Mouse (Mus musculus): Measurements from ENCODE around the gene Cx3cr1.
A peak's percentile ranks its signal among the peaks of the same experiment; 100 is the strongest.

Gene Cx3cr1

DNA sequence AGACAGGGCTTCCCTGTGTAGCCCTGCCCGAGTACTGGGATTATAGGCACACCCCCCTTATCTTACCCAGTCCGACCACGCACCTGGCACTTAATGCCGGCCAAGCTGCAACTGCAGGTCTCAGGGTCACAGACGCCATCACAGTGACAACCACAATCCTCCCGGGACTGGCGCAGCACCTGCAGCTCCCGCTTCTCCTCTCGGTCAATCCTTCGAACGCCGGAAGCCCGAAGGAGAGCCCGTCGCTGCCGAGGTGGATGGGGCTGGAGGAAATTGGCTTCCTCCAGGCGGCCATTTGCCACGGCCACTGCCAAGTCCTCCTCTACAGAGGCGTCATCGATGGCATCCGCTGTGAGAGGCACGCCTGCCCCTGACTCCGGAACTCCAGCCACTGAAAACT lies 96.4 kb downstream of the Cx3cr1 start:
- DNase-seq: no peak

DNA sequence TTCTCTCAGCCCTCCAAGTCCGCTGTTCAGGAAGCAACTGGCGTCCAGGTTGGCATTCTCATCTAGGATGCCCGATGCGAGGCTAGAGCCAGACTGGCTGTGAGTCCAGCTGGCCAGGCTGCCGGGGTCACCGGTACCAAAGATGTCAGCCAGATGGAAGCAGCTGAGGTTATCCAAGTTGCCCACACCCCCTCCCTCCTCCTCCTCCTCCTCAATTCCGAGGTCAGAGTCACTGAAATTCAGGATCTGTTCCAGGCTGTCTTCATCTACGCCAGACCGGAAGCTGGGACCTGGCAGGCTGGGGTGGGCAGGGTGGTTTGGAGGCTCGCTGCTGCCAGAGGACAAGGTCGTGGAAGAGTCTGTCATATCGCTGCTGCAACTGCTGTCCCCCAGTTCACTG lies 97.1 kb downstream of the Cx3cr1 start:
- DNase-seq: no peak

DNA sequence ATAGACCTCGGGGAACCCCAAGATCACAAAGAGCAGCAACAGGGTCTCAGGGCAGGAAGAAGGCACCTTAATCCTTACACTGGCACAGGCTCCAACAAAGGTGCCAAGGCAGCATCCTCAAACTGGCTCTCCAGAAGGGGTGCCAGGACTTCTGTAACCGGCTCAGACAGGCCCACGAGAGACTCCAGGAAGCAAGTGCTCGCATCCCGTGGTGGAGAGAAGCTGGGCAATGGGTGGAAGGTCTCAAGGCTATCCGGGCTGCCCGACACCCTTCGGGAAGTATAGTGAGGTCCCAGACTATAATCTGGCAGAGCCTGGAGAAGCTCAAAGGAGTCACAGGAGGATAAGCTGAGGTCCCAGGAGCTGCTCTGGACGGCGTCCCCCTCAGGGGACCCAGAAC lies 97.5 kb downstream of the Cx3cr1 start:
- no peak for DNase-seq

DNA sequence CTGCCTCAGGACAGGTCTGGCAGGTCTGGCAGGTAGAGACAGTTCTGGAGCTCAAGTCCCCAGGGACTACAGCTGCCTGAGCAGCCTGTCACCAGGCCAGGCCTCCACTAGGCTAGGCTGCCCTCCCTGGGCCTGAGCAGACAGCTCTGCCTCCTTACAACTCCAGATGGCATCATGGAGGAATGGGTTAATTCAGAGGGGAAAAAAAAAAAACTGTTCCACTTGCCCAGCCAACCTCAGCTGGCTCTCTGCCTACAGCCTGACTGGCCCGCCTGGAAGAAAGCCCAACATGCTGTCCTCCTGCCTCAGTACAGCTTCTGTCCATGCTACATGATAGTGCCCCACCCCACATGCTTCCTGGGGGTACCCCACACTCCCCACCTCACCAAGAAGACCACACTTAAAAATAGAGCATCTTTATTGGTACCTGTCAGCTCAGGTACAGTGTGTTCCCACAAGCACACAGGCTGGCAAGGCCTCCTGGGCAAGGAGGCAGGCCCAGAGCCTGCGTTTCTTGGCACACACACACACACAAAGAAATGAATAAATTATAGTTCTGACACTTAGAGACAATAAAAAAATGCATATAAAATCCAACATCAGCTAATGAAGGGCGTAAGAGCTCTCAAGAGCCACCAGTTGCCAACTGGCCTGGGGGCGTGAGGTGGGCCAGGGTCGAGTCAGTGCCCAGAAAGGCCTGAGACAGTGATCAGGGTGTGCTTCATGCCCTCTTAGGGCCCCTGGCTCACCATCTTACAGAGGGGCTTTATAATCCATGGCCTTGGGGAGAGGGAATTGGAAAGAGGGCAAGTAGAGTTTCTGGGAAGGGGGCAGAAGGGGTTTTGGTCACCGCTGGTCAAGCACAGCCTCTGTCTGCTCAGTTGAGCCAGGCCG lies 98.7 kb downstream of the Cx3cr1 start:
- DNase-seq: no peak

DNA sequence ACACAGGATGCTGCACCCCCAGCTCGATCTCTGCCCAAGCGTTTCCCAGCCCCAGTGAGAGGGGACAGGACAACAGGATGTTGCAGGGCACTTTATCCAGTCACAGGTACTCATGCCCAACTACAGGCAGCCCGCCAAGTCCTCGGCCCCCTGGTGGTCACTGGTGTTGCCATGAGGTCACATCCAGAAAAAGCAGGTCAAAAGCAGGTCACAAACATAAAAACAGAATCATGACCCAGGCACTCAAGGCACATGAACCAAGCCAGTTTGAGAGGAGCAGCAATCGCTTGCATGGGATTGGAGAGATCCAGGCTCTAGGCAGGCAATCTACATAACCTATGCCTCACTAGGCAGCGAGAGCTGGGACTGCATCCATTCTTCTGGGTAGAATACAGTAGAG lies 99.5 kb downstream of the Cx3cr1 start:
- DNase-seq: peak; percentile 48

DNA sequence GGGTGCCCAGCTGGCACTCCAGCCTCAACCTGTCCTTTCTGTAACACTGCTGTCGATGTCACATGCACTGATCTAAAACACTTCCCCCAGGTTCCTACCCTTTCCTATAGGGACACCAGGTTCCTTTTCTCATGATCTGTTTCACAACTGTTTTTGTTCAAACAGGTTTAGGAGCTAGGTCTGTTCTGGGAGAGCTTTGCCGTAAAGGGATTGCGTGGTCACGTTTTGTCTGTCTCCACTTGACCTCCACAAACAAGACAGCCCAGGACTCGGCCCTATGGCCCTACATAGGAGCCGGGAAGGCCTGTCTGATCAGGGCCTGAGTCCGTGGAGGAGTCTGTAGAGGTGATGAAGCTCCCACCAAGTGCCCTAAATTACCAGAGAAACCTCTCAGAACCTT lies 99.9 kb downstream of the Cx3cr1 start:
- no peak for DNase-seq

DNA sequence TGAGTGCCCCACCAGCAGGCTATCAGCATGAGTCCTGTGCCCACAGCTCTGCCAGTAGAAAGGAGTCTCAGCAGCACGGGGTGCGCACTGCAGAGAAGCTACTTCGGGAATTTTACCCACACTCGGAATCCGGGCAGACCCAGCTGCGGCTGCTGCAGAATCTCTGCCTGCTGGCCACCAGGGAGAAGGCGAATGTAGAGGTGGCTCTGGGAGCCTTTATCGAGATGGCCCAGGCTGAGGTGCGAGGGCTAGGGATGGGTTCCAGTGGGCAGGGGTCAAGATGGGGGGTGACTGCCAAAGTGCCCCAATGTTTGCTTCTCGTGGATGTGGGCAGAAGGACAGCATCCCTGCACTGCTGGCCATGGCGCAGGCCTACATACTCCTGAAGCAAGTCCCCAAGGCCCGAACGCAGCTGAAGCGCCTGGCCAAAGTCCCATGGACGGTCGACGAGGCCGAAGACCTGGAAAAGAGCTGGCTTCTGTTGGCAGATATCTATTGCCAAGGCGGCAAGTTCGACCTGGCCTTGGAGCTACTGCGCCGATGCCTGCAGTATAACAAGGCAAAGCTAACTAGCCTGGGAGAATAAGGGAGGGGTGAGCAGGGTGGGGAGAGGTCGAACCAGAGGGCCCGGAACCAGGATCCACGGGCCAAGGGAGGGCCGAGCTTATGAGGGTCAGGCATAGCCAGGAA lies 103.3 kb downstream of the Cx3cr1 start:
- no peak for DNase-seq

DNA sequence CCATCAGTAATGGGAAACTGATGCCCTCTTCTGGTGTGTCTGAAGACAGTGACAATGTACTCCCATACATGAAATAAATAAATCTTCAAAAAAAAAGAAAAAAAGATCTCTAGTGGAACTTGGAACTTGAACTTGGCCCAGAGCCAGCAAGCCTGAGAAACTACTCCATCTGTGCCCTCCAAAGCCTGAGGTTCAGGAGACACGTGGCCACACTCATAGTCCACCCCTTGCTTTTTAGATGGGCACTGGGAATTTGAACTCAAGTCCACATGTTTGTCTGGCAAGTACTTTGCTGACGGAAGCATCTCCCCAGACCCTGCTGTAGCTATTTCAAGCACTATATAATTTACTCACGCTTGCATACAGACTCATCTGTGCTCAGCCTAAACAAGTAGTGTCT lies 104.5 kb downstream of the Cx3cr1 start:
- DNase-seq: no peak

DNA sequence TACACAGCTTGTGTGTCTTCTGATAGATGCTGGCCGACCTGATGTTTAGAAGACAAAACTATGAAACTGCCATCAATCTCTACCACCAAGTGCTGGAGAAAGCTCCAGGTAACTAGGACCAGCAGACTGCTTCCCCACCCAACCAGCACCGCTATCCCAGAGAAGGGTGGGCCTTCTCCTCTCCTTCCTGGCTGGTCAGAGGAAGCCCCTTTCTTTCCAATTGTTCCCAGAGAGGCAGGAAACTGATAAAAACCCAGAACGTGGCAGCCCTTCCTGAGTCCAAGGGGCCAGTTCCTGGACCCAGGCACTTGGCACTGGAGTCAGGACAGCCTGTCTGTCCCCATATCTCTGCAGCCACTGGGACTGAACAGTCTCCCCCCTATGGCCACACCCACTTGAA lies 105.5 kb downstream of the Cx3cr1 start:
- no peak for DNase-seq

DNA sequence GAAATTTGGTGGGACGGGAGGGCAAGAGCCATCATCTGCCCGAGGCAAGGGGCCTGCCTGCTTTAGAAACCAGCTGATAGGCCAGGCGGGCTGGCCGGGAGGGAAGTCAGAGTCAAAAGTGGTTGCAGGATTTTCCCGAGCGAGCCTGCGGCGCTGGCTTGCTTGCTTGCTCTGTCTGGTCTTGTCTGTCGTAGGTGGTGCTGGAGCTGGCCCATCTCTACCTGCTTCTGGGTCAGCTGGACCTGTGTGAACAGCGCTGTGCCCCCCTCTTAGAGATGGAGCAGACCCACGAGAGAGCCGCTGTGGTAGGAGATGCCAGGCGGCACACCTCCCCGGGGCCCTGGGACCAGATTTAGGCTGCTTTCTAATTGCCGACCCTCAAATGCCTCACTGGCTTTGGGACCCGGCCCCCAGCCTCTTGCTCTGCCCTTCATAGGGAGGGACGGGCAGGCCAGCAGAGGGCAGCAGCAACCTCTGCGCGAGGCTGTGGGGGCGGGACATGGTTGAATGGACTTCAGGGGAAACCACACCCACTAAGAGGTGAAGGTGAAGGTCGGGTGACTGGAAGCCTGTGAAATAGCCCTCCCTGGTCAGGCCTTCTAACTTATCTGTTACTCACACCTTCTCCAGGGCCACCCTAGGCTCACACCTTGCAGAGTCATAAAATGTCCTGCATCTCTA lies 106.6 kb downstream of the Cx3cr1 start:
- peak; percentile 82 for DNase-seq

DNA sequence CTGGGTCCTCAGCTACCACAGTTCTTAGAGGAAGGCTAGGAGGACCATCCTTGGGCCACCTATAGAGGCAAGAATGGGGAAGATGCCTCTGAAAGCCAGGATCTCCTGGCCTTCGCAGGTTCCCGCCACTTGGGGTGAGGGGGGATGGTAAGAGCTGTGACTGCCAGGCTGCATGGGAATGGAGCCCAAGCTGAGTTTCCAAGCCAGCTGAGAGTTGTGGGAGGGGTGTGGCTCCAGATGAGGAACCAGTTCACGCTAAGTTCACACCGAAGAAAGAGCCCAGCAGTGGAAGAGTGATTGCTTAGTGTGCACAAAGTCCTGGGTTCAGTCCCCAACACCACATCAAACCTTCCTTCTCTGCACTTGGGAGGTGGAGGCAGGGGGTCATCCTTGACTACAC lies 107.5 kb downstream of the Cx3cr1 start:
- no peak for DNase-seq

DNA sequence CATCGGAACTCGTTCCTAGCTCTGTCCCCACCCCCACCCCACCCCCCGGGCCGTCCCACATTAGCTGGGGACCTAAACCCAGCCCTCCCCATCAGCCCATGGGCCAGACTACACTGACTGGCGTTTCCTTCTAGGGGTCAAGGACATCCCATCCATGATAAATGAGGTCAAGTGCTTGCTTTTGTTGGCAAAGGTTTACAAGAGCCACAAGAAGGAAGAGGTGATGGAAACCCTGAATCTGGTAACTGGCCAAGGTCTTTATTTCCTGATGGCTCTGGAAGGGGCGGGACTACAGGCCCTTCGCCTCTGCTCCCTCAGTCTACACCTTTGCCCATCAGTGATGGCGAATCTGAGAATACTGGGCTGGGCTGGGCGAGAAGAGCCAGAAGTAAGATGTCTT lies 110.8 kb downstream of the Cx3cr1 start:
- no peak for DNase-seq

DNA sequence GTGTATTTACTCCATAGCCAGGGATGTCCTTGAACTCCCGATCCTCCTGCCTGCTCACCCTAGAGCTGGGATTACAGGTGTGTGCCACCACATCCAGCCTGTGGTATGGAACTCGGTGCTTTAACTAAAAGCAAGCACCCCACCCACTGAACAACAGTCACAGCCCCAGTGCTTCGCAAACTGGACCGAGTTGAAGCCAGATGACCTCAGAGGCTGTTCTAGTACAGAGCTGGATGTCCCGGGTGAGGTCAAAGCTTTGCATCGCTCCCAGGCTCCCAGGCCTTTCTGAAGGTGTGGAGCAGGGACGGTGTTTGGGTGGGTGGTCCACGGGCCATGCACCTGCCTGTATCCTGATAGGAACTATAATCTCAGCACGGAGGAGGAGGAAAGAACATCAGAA lies 118.3 kb downstream of the Cx3cr1 start:
- no peak for DNase-seq

DNA sequence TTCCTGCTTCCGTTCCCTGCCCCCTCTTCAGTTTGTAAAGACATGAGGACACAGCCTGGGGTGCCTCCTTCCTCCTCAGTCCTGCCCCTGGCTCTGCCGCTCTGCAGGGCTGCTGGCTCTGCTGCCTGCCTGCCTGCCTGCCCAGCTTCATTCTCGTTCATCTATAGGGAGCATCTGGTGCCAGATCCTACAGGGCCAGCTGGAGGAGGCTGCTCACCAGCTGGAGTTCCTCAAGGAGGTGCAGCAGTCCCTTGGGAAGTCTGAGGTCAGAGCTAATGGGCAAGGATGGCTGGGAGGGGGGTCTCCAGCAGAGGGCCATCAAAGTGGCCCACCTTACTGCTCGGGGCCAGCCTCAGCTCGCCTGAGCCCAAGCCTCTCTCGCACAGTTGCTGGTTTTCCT lies 119.2 kb downstream of the Cx3cr1 start:
- no peak for DNase-seq

DNA sequence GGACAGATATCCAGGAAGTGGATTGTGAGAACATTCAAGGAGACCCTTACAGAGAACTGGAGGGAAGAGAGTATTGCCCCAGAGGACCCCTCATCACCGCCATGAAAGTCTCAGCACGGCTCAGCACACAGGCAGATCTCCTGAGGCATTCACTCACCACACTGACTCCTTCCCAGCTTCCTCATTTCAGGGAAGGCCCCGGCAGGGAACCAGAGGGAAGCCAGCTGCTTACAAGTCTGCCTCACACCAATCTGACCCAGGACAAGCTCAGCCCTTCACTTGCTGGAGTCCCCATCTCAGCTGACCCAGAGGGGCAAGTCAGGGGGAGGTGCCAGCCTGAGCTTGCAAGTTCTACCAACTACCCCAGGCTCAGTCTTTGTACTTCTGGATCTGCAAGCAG lies 120.9 kb downstream of the Cx3cr1 start:
- no peak for DNase-seq

DNA sequence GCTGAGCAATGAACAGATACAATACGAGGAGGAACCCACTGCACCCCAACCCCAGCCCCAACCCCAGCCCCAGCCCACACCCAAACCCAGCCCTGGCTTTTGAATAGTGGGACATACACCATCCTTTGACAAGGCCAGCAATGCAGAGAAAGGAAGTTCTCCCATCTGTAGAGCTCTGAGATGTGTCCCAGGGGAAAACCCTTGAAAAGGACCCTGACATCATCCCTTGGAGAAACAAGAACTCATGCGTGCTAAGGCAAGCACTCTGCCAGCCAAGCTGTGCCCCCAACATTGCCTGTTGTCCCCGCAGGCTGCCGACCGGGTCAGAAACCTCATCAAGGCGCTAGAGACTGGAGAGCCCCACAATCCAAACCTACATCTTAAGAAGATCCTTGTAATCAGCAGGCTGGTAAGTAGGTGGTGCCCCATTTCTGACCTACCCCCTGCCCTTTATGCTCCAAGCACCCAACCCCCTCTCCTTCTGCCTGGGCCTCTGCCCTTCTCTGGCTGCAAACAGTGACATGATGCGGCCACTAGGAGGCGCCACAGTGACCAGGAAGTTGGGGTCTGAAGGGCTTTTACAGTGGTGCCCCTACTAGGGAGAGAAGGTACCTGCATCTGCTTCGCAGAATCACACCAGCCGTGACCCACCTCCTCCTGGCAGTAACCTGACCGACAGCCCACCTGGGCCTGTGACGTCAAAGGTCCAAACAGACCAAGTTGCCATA lies 124.3 kb downstream of the Cx3cr1 start:
- DNase-seq: peak; percentile 49

DNA sequence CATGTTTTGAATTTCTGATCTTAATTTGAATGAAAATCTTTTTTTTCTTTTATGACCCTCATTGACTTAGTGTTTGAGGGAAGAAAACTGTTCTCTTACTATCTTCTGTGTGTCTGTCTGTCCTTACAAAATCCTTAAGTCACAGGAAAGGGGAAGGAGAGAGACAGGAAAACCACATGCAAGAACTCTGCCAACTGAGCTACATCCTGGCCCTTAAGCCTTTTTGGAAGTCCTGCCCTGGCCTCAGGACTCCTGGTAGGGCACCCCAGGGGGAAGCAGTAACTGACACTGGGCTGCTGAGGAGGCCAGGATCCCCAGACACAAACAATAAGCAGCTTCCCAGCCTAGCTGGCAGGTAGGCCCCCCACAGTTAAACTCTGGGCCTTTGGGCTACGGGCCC lies 126.4 kb downstream of the Cx3cr1 start:
- no peak for DNase-seq

DNA sequence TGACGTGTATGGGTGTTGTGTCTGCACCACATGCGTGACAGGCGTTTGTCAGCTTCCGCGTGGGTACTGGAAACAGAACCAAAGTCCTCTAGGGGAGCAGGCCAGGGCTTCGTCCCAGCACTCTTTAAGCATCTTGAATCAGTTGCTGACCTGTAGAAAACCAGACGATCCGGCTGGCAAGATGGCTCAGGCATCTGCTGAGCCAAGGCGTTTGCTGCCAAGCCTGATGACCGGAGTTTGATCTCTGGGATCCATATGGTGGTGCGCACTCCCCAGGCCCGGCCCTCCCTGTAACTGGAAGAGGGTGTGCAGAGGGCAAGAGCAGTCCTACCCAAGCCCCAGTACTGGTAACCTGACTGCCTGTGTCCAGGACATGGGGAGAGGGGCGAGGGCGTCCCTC lies 127.8 kb downstream of the Cx3cr1 start:
- DNase-seq: no peak

DNA sequence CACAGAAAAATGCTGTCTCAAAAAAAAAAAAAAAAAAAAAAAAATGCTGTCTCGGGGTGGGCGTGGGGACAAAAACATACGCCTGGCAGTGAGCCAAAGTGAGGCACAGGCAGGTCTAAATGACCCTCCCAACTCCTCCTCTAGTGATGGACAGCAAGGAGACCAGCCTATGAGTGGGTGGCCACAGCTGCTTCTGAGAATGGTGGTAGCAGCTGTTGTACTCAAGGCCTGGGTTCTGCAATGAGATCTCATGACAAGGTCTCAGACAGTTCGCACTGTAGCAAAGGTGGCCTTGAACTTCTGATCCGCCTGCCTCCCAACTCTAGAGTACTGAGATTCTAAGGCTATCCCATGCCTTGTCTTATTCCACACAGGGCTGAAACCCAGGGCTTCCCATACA lies 128.3 kb downstream of the Cx3cr1 start:
- no peak for DNase-seq

DNA sequence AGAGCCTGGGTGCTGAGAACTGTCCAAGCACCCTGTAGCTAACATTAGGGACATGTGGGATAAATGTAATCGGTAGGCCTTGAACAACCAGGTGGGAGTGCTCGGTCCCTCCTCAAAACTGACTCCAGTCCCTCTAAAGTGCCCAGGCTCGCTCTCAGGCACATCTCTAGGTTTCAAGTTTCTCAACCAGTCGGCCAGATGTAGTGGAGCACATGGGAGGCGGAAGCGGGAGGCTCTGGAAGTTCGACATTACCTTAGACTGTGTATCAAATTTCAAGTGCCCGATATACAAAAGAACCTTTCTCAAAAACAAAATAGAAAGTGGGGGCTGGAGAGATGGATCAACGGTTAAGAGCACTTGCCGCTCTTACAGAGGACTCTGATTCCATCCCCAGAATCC lies 130.0 kb downstream of the Cx3cr1 start:
- DNase-seq: no peak

DNA sequence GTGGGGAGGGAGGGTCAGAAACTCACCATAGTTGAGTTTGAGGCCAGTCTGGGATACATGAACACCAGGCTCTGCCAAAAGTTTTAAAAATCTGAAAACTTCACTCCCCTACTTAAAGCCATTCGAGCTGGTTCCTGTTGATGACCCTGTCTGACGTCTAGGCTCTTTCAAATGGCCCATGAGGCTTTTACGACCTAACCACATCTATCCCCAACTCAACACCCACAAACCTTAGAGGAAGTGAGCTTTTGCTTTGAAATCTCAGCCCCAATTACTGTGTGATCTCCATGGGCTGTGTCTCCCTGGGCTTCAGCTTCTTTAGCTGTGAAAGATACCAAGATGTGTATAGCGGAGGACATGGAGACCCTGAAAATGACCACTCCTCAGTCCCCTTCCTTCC lies 131.2 kb downstream of the Cx3cr1 start:
- no peak for DNase-seq

DNA sequence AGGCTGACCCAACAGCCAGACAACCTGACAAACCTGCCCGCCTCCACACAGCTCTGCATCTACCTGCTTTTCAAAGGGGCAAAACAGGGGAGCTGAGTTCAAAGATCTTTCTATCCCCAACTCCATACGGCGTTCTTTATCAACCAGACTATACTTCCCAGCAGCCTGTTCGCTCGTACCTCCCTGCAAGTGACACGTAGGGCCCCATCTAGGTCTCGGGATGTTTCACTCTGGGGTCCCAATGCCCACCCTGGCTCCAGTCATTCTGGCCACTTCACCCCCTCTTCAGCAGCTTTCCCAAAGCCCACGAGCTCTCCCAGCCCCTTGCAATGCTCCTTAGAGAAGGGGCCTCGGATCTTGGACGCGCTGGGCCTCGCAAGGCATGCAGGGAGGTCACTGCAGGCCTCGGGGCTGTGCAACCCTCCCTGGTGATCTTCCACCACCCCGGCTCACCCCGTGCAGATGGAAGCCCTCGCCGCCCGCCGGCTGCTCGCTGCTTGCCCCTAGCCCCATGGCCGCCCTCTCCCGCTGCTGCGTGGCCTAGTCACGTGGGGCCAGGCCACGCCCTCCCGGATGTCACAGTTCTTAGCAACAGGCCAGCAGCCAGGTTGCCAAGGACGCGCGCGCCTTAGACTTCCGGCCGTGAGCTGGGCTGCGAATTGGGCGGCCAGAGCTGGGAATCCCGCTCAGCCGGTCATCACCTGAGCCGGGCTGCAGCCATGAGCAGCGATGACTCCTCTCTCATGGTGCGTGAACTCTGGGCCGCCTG lies 132.5 kb downstream of the Cx3cr1 start, which contains the start of the genes Gorasp1 and Ttc21a:
Gene Gorasp1 (minus strand): TSS at position 561 of the 769 bp plus-strand sequence.
Gene Ttc21a (plus strand): TSS at position 602 of the 769 bp plus-strand sequence.
- peak; percentile 90 for DNase-seq

Measured in liver (tissue).